Mouse (Mus musculus) limb, embryonic 15.5 days (tissue): ENCODE measurements around the gene C2cd4d. TPM values are rescaled to one million over a fixed set of nuclear protein-coding genes. Genes with fewer than 3 reads are reported as not detected.
A peak's percentile ranks its signal among the peaks of the same experiment; 100 is the strongest.

Source experiments
- ATAC-seq: fragments of 200-750 bp; cut with Nextera tagmentation; 2 replicates; pipeline ENCODE4 v1.8.0; 2017; ENCODE audit warnings: low read depth, moderate TSS enrichment; ENCODE audit not compliant: insufficient number of reproducible peaks, low FRiP score, low TSS enrichment
- H3K27ac ChIP-seq: fragments of 300-500 bp; sonication (generic); 2 replicates; pipeline ENCODE4 v1.5.1; 2015; ENCODE audit warnings: moderate library complexity, mild to moderate bottlenecking, inconsistent platforms
- H3K27me3 ChIP-seq: fragments of 300-500 bp; sonication (generic); 2 replicates; pipeline ENCODE4 v1.6.1; 2015; ENCODE audit warnings: inconsistent platforms
- H3K36me3 ChIP-seq: fragments of 300-500 bp; sonication (generic); 2 replicates; pipeline ENCODE4 v1.6.1; 2015; ENCODE audit warnings: inconsistent platforms
- H3K4me1 ChIP-seq: fragments of 300-500 bp; sonication (generic); 2 replicates; pipeline ENCODE4 v1.6.1; 2015; ENCODE audit warnings: inconsistent platforms
- H3K4me2 ChIP-seq: fragments of 300-500 bp; sonication (generic); 2 replicates; pipeline ENCODE4 v1.6.1; 2015; ENCODE audit warnings: mild to moderate bottlenecking, inconsistent platforms
- H3K4me3 ChIP-seq: fragments of 300-500 bp; sonication (generic); 2 replicates; pipeline ENCODE4 v1.5.1; 2015; ENCODE audit warnings: mild to moderate bottlenecking, inconsistent platforms
- H3K9ac ChIP-seq: fragments of 300-500 bp; sonication (generic); 2 replicates; pipeline ENCODE4 v1.6.1; 2015; ENCODE audit warnings: inconsistent platforms
- H3K9me3 ChIP-seq: fragments of 300-500 bp; sonication (generic); 2 replicates; pipeline ENCODE4 v1.6.1; 2016; ENCODE audit warnings: inconsistent platforms
- WGBS: fragments of 180-500 bp; shearing (Covaris S2); methylation state at CpG from one replicate; pipeline ENCODE4 v1.1.7; 2015; 5-methylcytosine and 5-hydroxymethylcytosine counted together
- polyA plus RNA-seq: library from polyadenylated mRNA; unstranded; fragments of >200 nt; fragmentation: Nextera tagmentation; extraction: Ambion mirVana; gene quantifications from 2 replicates; pipeline ENCODE4 v1.2.1, GENCODE M21; 2015

Gene C2cd4d
- polyA plus RNA-seq, 1 experiment from 2014 or later = 2.4 TPM

DNA sequence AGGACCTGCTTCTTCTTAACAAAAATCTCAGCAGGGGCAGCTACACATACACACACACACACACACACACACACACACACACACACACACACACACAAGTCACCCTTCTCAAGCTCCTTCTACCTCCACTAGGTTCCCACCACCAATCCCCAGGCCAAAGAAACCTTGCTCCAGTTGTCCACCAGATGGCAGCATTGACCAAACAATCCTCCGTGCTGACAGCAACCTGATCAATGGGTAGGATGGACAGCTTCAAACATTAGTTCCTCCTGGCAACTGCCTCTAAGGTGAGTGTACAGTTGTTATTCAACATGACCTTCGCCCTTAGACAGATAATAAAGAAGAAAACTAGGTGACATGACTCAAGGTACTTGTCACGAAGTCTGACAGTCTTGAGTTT lies 4.5 kb downstream of the C2cd4d start:
- H3K27ac ChIP-seq = no peak overlapping the region
- 19% methylated on average over 3 of the region's 3 CpGs for WGBS
- H3K4me1 ChIP-seq = peaks cover 22% of the 10 kb centered on the region
- no peak for ATAC-seq
- no peaks in the 10 kb centered on the region for H3K36me3 ChIP-seq
- H3K4me2 ChIP-seq = no peak overlapping the region
- no peak overlapping the region for H3K9ac ChIP-seq
- H3K9me3 ChIP-seq = no peaks in the 10 kb centered on the region
- no peak overlapping the region for H3K4me3 ChIP-seq
- H3K27me3 ChIP-seq = peaks cover 18% of the 10 kb centered on the region

DNA sequence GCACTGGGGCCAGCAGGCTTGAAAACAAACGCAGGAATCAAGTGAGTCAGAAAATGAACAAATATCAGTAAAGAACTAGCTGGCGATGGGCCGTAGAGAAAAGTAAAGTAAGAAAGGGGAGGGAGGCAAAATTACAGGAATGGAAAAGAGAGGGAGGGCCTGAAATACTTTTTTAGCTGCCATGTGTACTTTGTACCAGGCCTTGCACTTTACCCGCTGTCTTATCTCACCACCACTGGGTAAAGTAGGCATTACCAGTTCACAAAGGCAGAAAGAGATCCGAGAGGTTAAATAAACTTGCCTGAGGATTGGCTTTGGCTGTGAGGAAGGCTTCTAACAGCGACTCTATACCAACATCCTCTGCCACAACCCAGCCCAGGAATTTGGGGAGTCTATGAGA lies 5.3 kb downstream of the C2cd4d start:
- no peaks in the 10 kb centered on the region for H3K9me3 ChIP-seq
- no peaks in the 10 kb centered on the region for H3K36me3 ChIP-seq
- H3K4me2 ChIP-seq = no peak overlapping the region
- no peak overlapping the region for H3K4me3 ChIP-seq
- H3K27me3 ChIP-seq = peaks cover 11% of the 10 kb centered on the region
- no peak overlapping the region for H3K9ac ChIP-seq
- peaks cover 27% of the 10 kb centered on the region for H3K4me1 ChIP-seq
- no peak for ATAC-seq
- H3K27ac ChIP-seq = no peak overlapping the region
- WGBS = 84% methylated on average over 6 of the region's 6 CpGs

- no peaks in the 10 kb centered on the region for H3K9me3 ChIP-seq
- H3K36me3 ChIP-seq = no peaks in the 10 kb centered on the region
- WGBS = 53% methylated on average over 6 of the region's 6 CpGs
- H3K27me3 ChIP-seq = peaks cover 5% of the 10 kb centered on the region; the same call in 1 of the 2 replicates
- no peak overlapping the region for H3K27ac ChIP-seq
- no peak overlapping the region for H3K4me2 ChIP-seq
- no peak for ATAC-seq
- H3K4me3 ChIP-seq = no peak overlapping the region
- H3K9ac ChIP-seq = no peak overlapping the region
- peaks cover 29% of the 10 kb centered on the region for H3K4me1 ChIP-seq
Measured at GRCm38 (mm10) chr3:94368631-94369030, 6.4 kb downstream of the C2cd4d start.

DNA sequence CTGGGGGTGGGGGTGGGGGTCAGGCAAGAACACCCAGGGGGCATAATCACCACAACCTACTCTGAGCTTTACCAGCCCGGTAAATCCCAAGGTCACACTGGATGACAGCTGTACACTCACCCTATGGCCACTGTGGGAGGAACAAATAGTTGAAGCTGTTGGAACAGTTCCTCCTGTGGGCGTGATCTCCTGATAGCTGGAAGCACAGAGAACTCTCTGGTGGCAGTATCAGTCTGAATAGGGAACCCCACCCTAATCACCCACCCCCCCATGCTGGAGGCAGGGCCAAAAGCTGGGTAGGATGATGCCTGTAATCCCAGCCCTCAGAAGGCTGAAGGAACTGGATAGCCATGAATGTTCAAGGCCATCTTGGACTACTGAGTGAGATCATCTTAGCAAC lies 7.5 kb downstream of the C2cd4d start:
- 45% methylated on average over 2 of the region's 2 CpGs for WGBS
- no peak overlapping the region for H3K4me3 ChIP-seq
- no peak for ATAC-seq

DNA sequence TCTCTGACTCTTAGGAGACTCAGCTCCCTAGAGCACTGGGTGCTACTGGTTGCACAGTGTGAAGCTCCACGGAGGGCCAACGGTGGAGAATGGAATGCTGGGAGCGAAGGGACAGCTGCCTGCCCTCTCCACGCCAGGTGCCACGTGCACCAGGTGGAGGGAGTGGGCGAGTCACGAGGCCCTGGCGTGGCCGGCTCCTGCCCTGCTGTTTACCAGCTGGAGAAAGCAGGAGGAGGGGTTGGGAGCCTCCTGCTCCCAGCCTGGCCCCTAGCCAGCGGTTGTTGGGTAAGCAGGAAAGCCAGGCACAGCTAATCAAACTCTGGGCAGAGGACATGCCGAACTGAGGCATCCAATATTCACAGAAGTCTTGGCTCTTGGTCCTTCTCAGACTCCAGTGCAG lies 9.4 kb downstream of the C2cd4d start:
- Histone ChIP-seq H3K9me3 (no peaks in the 10 kb centered on the region), H3K27ac (0 out of 2 replicates have a peak overlapping the region, but pooled peaks have one; percentile 22), H3K9ac (no peak overlapping the region), H3K4me2 (peak overlapping the region; percentile 33), H3K36me3 (no peaks in the 10 kb centered on the region), H3K4me1 (peaks cover 35% of the 10 kb centered on the region), H3K4me3 (peak overlapping the region; percentile 10; the same call in 1 of the 2 replicates), H3K27me3 (no peaks in the 10 kb centered on the region)
- no peak for ATAC-seq
- 2% methylated on average over 11 of the region's 11 CpGs for WGBS

More for the DNA sequence above, 7.5 kb downstream of the C2cd4d start:
- Histone ChIP-seq H3K27me3 (peaks cover 5% of the 10 kb centered on the region; the same call in 1 of the 2 replicates), H3K9ac (no peak overlapping the region), H3K27ac (no peak overlapping the region), H3K4me2 (no peak overlapping the region), H3K4me1 (peaks cover 27% of the 10 kb centered on the region), H3K9me3 (no peaks in the 10 kb centered on the region), H3K36me3 (no peaks in the 10 kb centered on the region)

DNA sequence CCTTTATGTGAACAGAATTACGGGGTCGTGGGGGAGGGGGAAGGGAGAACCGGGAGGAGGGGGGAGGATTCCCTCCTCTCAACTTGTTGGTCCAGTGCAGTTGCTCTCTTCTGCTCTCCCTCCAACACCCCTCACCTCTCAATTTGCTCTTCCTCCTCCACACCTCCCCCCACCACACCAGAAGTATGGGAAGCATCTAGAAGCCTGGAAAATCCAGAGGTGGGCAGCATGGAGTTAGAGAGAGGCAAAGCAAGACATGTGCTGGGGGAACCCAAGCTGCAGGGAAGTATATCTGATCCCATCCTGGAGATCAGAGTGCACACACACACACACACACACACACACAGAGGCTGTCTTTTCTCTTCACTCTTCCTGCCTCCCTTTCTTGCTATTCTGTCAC lies 9.8 kb downstream of the C2cd4d start:
- Histone ChIP-seq H3K4me1 (peaks cover 38% of the 10 kb centered on the region), H3K4me2 (0 out of 2 replicates have a peak overlapping the region, but pooled peaks have one; percentile 33), H3K36me3 (no peaks in the 10 kb centered on the region), H3K9ac (no peak overlapping the region), H3K27me3 (no peaks in the 10 kb centered on the region), H3K27ac (0 out of 2 replicates have a peak overlapping the region, but pooled peaks have one; percentile 22), H3K9me3 (no peaks in the 10 kb centered on the region), H3K4me3 (peak overlapping the region; percentile 10; the same call in 1 of the 2 replicates)
- WGBS = 3% methylated on average over 3 of the region's 3 CpGs
- no peak for ATAC-seq

DNA sequence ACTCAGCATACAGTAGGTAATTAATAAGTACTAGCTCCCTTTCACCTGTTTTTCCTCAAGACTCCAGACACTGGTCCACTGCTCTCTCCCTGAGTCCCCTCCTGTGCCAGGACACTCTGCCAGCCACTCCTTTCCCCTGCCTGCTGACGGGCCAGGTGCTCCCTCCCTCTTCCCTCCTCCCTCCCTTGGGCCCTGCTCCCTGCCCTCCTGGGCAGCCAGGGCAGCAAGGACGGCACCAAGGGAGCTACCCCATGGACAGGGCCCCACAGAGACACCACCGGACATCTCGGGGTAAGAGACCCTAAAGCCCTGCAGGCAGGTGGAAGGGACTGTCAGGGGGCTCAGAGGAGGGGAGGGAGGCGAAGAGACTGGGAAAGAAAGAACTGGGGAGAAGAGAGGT lies 10.4 kb downstream of the C2cd4d start, which contains the start of gene Rorc:
Rorc (plus strand) TSS at position 154 of the 400 bp plus-strand sequence.
- 0 out of 2 replicates have a peak within 1 kb of the TSS, but pooled peaks have one; percentile 22 for H3K27ac ChIP-seq
- peaks cover 42% of the 10 kb centered on the region for H3K4me1 ChIP-seq
- no peaks in the 10 kb centered on the region for H3K27me3 ChIP-seq
- H3K4me2 ChIP-seq = peak within 1 kb of the TSS; percentile 44
- H3K4me3 ChIP-seq = peak within 1 kb of the TSS; percentile 24
- no peaks in the 10 kb centered on the region for H3K36me3 ChIP-seq
- no peak within 1 kb of the TSS for H3K9ac ChIP-seq
- no peaks in the 10 kb centered on the region for H3K9me3 ChIP-seq
- no peak for ATAC-seq
- 20% methylated on average over 5 of the region's 5 CpGs for WGBS

- Histone ChIP-seq H3K9me3 (no peaks in the 10 kb centered on the region), H3K27ac (no peak overlapping the region), H3K4me3 (peak overlapping the region; percentile 24), H3K4me2 (peak overlapping the region; percentile 44), H3K36me3 (no peaks in the 10 kb centered on the region), H3K4me1 (peaks cover 42% of the 10 kb centered on the region), H3K27me3 (no peaks in the 10 kb centered on the region), H3K9ac (no peak overlapping the region)
- no peak for ATAC-seq
- 7% methylated on average over 10 of the region's 10 CpGs for WGBS
Measured at GRCm38 (mm10) chr3:94373090-94373489, 10.9 kb downstream of the C2cd4d start.

DNA sequence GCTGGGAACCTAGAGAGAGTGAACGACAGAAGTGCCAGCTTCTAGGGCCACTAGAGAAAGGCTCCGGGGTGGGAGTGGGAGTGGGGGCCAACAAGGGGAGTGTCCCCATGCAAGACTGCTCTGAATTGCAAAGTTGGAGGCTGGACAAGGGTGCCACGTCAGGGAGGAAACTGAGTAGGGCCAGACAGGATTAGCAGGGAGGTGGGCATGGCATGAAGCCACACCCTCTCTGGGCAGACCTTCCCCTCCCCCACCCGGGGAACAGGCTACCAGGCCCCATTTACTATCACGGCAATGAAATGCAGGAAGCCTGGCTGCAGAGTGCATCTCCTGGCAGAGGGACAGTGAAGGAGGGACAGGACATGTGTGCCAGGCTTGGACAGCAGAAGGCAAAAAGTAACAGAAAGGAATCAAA lies 11.4 kb downstream of the C2cd4d start:
- H3K9me3 ChIP-seq = no peaks in the 10 kb centered on the region
- no peak overlapping the region for H3K27ac ChIP-seq
- no peaks in the 10 kb centered on the region for H3K27me3 ChIP-seq
- no peak for ATAC-seq
- WGBS = 2% methylated on average over 5 of the region's 5 CpGs
- no peak overlapping the region for H3K9ac ChIP-seq
- H3K4me1 ChIP-seq = peaks cover 42% of the 10 kb centered on the region
- H3K36me3 ChIP-seq = no peaks in the 10 kb centered on the region
- H3K4me2 ChIP-seq = peak overlapping the region; percentile 44
- H3K4me3 ChIP-seq = peak overlapping the region; percentile 24

GRCm38 (mm10) chr3:94374636-94375035 lies 12.4 kb downstream of the C2cd4d start:
- Histone ChIP-seq H3K4me1 (peaks cover 42% of the 10 kb centered on the region), H3K4me2 (no peak overlapping the region), H3K9me3 (no peaks in the 10 kb centered on the region), H3K9ac (no peak overlapping the region), H3K36me3 (no peaks in the 10 kb centered on the region), H3K27me3 (no peaks in the 10 kb centered on the region), H3K4me3 (no peak overlapping the region), H3K27ac (no peak overlapping the region)
- ATAC-seq = no peak

DNA sequence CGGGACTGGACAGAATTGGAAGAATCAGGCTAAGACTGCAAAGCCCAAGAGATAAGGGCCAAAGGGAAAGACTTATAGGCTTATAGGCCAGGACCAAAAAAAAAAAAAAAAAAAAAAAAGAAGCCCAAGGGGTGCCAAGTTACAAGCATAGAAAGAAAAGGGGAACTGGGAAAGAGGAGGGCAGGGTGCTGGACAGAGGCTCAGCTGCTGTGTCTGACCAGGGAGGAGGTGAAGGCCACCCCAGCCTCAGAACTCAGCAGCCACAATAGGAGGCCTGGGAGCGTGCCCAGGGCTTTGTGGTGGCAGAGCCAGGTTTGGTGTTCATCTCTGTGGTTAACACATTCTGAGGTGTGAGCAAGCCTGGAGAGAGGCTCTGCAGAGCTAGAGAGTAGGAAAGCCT lies 12.9 kb downstream of the C2cd4d start:
- ATAC-seq = no peak
- Histone ChIP-seq H3K4me1 (peaks cover 42% of the 10 kb centered on the region), H3K4me3 (no peak overlapping the region), H3K9me3 (no peaks in the 10 kb centered on the region), H3K4me2 (no peak overlapping the region), H3K27ac (no peak overlapping the region), H3K36me3 (no peaks in the 10 kb centered on the region), H3K9ac (no peak overlapping the region), H3K27me3 (no peaks in the 10 kb centered on the region)
- WGBS = 72% methylated on average over 2 of the region's 2 CpGs

DNA sequence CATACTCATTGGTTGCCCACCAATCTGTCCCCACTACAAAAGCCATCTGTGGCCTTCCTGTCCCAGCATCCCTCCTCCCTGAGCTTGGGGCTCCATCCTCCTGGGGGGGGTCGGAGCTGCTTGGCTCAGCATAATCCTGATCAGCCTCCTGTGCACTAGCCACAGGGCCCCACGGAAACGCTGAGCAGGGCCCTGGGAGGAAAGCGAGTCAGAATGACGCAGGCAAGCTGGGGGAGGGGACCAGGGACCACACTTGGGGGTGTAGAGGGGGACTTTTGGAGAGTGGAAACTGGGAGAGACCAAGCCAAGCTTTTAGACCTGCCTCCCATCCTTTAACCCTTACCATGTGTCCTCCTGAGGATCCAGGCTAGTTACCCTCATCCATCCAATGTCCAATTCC lies 13.6 kb downstream of the C2cd4d start:
- ATAC-seq = no peak
- Histone ChIP-seq H3K27ac (no peak overlapping the region), H3K9ac (no peak overlapping the region), H3K9me3 (no peaks in the 10 kb centered on the region), H3K36me3 (no peaks in the 10 kb centered on the region), H3K4me1 (peaks cover 42% of the 10 kb centered on the region), H3K4me3 (no peak overlapping the region), H3K4me2 (no peak overlapping the region), H3K27me3 (no peaks in the 10 kb centered on the region)
- WGBS = 34% methylated on average over 5 of the region's 5 CpGs
